Mouse (Mus musculus) spleen, postnatal 10 days (tissue): ENCODE measurements around the gene Idh3a.
A peak's percentile ranks its signal among the peaks of the same experiment; 100 is the strongest.
"Not testable (repeated sequence)": the region's sequence is repeated elsewhere in the genome, so short reads cannot be mapped to it uniquely, and the experiment has no call there.

ENCODE experiments used
- DNase-seq, 2 experiments: peaks; one replicate each; pipeline ENCODE4 v3.0.0; 2021 to 2022; ENCODE audit warnings: low spot score in 2 of 2

Idh3a gene

DNA sequence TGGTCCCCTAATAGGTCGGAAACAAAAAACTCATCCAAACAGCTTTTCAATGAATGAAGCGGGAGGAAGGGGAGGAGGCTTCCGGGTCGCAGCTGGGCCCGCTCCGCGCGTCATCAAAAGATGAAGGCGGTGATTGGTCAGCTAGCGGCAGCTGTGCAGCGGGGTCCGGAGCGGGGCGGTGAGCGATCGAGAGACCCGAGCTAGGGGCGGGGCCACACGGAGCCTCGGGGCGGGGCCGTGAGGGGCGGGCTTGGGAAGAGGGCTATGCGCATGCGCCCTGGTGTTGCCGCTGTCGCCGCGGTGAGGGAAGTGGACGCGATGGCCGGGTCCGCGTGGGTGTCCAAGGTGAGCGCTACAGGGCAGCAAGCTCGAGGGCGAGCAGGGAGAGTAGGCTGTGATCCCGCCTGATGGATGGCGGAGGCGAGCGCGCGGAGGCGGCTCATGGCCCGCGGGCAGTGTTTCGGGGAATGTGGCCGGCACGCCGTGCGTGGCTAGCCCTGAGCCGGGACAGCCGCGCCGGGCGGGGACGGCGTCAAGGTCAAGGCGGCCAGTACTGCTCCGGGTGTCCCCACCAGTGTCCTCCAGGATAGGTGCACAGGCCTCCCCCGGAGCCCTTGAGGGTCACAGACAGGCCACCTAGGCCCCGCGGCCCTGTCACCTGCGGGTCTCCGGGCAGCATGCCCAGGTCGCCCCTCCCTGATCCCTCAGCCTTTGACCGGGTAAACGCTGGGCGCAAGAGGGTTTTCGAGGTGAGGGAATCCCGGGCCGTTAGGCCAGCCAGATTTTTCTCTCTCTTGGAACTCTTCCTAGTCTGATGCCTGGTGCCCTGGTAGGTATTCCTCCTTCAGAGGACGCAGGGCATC, at the start of gene Idh3a:
Gene Idh3a (plus strand): TSS at position 136 of the 863 bp plus-strand sequence.
- DNase-seq = peak; percentile 97 to 99

DNA sequence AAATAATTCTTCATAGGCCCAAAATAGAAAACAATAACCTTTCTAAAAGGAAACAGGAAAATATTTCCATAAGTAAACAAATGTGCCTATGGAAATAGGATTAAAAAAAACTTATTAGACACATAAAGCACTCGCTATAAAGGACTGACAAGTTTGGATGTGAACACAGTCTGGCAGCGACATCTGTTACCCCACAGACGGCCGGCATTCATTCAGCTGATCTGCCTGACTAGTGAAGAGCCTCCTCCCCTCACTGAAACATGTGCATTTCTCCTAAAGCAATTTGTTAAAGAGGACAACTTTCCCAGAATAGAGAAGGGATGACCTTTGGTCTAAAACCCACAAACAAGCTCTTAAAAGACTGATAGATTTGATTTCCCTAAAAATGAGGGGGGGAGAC, 49.1 kb upstream of the Idh3a start:
- DNase-seq = no peak

DNA sequence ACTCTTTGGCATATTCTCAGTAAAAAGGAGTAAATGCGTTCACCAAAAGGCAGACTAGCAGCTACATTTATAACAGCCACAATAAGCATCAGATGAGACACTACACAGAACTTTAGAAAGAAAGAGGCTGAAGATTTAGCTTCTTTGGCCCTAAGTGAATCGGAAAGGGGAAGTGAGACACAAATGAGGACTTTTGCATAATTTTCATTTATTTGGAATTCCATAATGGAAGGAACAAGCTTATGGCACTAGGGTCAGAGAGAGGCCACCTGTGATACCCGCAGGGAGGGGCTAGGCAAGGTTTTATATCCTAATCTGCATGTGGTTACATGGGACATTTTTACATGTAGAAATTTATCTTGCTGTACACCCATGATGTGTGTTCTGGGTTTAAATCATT, 48.7 kb upstream of the Idh3a start:
- DNase-seq = no peak

DNA sequence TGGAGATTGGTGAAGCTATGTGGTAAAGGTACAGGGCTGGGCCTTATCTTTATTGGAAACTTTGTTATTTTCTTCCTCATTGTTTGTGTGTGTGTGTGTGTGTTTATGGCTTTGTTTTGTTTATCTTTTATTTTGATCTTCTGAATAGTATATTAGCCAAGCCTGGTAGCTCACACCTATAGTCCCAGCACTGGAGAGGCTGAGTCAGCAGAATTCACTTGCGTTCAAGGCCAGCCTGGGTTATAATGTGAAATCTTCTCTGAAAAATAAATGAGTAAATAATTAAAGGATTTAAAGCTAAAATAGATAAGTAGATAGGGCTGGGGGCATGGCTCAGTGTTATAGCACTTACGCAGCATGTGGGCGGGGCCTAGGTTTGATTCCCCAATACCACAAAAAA, 47.9 kb upstream of the Idh3a start:
- DNase-seq = no peak

DNA sequence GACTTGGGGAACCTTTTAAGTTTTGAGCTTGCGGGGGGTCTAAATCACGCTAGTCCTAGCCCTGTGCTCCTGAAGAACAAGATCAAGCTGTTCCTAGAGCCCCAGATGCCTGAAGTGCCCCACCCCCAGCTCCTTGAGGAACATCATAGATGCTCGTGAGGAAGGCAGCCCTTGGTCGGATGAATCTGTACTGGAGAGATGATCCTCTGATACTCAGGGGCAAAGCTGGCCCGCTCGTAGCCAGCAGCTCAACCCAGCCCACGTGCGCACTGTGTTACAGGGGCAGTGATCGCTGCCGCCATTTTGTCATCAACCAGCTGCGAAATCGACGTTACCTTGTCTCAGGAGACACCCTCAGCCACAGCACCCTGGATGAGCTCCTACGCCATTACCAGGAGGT, 47.5 kb upstream of the Idh3a start, which contains the start of gene Sh2d7:
Gene Sh2d7 (plus strand): TSS at position 301 of the 400 bp plus-strand sequence.
- no peak for DNase-seq

DNA sequence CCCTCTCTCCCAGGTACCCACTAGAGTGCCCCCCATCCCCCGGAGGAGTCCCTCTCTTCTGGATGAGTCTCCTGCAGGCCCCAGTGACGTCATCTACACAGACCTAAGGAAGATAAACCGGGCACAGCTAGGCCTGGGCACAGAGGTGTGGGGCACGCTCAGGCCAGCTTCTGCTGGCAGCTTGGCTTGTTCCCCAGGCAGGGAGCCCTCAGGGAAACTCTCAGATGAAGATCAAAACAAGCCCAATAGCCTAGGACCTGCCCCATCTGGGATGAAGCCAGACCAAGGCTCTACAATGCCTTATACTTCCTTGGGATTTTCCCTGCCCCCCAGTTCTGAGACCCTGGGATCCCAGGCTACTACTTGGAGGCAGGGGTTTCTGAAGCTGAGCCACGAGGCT, 45.3 kb upstream of the Idh3a start:
- DNase-seq = no peak

DNA sequence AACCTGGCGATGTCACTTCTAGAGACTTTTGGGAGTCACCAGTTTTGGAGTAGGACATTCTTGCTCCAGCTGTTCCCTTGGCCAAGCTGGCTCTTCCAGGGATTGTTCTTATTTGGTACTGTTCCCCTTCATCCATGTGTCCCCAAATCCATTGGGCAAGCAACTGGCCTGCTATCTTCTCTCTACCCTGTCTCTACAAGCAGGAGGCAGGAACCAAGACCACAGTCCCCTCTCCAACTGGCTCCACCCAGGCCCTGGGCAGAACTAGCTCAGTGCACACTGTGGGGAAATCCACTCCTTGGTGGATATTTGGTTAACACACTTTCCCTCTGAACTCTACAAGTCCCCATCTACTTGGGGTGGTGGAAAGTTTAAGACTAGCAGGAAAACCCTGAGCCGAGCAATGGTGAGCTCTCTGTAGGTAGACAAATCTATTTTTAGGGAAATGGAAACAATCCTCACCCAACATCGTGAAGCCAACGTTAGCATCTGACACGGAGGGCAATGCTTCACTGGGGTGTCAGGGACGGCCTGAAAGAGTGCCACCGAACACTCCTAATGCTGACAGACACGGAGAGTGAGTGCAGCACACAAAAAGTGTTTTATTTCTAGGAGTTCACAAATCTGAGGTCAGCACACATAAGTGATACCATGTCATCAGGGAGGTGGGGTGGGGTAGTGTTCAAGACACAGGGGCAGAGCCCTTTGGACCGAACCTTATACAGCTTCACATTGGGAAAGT, 41.8 kb upstream of the Idh3a start:
- no peak for DNase-seq

DNA sequence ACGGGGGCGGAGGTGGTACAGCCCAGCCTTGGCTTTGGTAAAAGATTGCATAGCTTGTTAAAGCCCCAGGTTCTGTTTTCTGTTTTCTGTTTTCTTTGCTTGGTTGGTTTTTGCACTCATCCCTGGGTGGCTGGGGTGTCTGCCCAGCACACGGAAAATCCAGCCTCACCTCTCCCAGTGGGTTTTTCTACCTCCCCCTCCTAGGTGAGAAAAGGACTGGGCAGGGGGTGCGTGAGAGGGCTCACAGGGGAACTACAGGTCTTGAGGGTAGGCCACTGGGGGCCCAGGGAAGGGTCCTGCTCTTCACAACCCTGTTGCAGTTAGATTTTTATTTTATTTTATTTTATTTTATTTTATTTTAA, 41.2 kb upstream of the Idh3a start:
- DNase-seq = no peak

DNA sequence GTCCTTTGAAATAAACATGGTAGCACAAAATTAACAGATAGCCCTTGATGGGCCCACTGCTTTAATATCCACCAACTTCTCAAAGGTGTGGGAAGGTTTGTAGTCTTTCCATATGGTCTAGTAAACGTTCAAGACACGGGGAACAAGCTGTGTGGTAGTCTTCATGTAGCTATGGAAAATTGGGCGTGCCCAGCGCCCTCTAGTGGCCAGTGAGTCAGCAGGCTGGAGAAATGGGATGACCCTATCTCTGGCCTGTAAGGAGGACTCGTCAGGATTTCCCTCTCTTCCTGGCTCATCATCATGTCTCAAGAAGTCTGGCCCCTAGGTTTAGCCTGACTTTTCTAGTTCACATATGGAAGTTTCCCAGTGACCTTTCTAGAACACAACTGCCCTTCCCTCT, 38.6 kb upstream of the Idh3a start:
- DNase-seq = peak; percentile 44 to 74

DNA sequence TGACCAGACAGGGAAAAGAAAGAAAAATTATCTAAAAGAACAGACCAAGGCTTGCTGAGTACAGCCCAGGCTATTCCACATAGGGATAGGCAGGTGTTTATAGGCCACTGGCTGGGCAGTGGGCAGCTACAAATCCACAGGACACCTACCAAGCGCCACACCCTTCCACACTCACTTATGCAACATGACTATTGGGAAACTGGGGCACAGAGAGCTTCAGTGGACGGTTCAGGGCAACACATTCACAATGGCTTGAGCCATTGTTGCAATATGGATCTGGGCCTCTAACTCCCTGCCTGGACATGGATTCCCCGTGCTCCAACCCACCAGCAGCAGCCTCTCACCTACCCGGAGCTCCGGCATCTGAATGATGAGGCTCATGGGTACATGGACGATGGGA, 36.7 kb upstream of the Idh3a start:
- no peak for DNase-seq

DNA sequence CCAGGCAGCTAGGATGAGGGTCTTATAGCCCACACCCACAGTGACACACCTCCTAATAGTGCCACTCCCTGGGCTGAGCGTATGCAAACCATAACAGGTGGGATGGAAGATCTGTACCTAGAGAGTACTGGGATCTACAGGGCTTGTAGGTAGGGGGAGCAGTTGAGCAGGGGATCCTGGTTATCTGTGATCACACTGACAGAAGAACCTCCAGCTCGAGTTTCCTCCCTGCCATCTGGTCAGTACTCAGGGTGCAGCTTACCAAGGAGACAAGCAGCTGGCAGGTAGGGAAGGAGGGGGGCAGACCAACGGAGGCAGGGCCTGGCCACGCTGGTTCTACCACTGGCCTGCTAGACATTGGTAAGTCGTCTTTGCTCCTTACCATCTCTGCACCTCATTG, 33.7 kb upstream of the Idh3a start:
- DNase-seq = peak in 1 of 2 experiments; percentile 49

DNA sequence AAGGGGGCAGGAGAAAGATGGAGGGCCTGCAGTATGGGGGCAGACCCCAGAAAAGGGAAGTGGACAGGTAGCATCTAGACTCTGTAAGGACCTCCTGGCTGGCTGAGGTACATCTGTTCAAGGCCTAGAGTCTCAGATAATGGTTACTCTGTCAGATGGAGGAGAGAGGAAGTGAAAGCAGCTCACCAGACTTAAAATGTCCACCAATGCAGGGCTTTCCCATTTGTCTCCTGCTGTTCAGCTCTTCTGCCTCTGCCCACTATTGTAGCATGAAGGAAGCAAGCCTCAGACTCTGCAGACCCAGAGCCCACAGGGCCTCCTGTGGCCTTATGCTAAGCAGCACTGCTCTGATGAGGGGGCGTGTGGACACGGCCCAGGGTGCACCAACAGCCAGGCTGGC, 31.1 kb upstream of the Idh3a start:
- no peak for DNase-seq

DNA sequence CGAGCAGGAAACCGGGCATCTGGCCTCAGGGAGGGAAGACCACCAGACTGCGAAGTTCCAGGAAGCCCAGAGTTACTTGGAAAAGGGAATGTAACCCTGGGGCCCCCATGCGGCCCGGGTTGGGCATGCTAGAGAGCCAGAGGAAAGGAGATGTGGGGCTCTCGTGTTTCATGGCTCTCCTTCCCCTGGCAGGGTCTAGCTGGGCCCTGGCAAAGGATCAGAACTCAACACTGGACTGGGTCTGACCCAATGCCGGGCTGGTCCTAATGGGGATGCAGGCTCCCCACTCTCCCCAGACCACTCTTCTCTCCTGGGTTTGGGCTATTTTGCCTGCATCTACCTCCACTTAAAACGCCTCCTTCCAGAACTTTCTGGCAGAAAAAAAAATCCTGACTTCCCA, 27.4 kb upstream of the Idh3a start:
- no peak for DNase-seq

DNA sequence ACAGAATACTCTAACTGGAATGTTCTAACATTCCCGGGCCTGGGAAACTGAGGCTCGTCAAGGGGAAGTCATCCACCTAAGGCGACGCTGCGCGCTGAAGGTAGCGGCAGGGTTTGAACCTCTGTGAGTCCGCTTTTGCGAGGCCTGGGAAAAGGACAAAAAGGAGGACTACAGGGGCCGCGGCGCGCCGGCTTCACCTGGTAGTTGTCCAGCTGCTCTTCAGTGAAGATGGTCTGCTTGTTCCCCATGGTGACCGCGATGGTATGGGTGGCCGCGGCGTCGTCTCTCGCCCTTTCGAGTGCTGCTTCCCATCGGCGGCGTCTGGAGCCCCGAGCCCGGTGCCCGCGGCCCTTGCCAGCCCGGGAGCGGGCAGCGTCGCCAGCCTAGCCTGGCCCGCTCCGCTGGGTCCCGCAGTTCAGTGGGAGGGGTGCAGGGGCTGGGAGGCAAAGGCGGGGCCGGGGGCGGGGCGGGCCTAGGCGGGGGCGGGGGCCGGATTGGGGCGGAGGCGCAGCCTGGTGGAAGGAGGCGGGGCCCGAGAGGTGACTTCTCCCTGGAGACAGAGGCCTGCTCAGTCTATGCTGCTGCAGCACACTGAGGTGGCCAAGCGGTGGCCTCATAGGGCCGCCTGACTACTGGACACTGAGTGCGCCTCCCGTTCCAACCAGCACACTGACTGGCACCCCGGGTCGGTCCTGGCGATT, 26.2 kb upstream of the Idh3a start, which contains the start of gene Cib2:
Gene Cib2 (minus strand): TSS at position 448 of the 701 bp plus-strand sequence.
- DNase-seq = peak; percentile 38 to 82

DNA sequence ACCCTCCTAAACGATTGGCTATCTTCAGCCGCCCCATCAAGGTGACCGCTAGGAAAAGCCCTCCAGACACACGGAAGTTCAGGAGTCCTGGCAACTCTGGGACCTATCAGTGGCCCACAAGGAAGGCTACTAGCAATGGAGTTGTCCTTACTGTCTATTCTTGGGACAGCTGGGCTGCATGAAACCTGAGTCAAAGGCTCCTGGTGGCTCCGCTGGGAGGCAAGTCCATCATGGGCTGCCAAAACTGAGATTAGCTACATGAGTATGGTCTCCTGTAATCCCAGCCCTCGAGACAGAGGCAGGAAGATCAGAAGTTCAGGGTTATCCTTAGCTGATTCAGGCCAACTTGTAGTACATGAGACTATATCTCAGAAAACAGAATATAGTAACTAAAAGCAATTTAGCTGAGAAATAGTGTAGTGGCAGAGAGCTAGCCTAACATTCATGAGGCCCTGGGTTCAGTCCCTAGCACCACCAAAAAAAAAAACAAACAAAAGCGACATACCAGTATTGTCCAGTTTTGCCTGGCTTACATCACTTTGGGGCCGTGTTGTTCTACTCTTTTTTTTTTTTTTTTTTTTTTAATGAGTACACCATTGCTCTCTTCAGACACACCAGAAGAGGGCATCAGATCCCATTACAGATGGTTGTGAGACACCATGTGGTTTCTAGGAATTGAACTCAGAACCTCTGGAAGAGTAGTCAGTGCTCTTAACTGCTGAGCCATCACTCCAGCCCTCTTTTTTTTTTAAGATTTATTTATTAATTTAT, 25.1 kb upstream of the Idh3a start:
- no peak for DNase-seq

DNA sequence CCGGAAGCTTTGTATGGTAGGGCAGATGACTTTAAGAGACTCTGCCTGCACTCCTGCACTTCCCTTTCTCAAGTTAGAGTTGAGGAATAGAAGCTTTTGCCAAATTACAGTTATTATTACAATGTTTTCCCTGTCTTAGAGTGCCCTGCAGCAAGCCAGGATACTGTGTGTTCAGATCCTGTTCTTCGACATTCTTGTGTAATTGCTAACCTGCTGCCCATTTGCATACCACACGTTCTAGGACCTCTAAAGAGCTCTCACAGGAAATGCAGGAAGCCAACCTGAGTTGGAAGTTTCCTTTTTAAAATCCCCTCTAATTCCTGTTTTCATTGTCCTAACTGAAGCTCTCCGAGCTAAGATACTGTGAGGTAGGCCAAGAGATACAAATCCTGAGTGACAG, 19.2 kb upstream of the Idh3a start:
- no peak for DNase-seq

DNA sequence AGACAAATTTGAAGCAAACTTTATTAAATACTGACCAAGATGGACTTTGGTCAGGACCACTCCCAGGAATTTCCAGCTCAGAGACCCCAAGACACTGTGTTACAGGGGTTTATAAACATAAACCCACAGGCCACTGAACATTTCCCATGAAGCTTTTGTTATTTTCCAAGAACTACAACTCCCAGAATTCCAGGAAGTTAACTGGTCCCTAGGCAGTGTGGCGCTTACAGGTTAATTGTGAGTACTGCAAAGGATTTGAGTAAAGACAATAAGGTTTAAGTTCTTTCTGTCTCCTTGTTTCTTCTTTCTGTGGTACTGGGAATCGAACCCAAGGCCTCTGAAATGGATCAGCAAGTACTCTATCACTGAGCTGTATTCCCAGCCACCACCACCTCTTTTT, 17.4 kb upstream of the Idh3a start:
- DNase-seq = no peak

DNA sequence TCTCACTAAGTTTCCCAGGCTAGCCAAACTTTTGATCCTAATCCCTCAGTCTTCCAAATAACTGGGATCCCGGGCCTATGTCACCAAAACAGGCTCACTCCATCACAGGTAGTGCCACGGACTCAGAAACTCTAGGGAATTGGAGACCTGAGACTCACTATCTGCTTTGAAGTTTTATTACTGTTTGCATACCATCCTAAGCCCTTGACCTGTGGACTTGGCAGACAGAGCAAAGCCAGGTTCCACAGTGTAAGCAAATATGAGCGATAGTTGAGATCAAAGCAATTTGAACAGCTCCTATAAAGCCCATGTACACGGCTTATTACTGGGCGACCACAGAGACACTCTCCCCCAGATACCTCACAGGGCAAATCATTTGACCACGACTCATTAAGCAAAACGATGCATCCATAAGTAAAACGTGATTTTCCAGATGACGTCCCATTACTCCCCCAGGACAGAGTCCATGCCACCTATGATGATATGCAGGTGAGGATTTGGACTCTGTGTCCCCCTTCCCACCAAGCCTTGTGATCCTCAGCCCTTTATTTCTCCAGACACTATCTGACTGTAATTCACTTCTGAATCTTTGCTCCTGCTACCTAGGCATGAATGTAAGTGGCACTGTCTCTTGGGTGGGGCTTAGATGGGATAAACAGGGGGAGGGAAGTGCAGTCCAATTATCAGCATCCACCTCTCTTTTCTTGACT, 14.8 kb upstream of the Idh3a start:
- no peak for DNase-seq

DNA sequence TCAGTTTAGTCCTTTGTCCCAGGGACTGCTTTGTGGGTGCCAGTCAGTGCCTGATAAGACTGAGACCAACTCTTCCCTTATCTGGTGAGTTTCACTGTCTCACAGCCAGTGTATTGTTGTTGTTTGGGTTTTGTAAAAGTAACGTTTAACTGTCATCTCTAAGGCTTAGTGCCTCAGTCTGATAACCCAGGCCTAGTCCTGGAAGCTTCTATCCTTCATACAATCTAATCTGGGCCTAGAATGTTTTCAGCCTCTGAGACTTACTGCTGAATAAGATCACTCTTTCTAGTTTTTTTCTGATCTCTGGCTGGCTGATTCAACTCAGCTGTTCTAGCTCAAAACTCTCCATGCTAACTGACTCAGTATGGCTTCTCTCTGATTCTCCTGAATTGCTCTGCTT, 2.4 kb upstream of the Idh3a start:
- DNase-seq = no peak

DNA sequence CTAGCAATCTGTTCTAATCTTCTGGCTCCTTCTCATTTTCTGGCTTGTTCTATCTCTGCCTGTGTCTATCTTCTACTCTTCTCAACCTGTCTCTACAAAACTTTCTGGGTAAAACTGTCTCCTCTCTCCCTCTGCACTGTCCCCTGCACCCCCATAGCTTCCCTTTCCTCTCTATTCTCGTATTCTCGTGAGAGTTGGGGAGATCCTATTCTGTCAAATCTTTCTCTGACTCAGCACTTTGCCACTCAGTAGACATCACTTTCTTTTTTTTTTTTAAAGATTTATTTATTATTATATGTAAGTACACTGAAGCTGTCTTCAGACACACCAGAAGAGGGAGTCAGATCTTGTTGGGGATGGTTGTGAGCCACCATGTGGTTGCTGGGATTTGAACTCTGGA, 2.0 kb upstream of the Idh3a start:
- not testable (repeated sequence) for DNase-seq

DNA sequence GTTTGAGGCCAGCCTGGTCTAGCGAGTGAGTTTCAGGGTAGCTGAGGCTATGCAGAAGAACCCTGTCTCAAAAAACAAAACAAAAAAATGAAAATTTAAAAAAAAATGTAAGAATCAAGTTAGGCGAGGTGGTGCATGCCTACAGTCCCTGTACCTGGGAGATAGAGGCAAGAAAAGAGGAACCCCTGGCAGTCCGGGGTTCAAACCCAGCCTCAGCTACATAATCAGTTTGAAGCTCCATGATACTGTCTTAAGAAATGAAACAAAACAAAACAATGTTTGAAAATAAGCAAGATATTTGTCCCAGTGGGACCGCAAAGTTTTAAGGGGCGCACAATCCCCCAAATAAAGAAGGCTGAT, 315 bp upstream of the Idh3a start:
- no peak for DNase-seq
